Mouse (Mus musculus): ENCODE data around the gene Tuba1c.

DNA sequence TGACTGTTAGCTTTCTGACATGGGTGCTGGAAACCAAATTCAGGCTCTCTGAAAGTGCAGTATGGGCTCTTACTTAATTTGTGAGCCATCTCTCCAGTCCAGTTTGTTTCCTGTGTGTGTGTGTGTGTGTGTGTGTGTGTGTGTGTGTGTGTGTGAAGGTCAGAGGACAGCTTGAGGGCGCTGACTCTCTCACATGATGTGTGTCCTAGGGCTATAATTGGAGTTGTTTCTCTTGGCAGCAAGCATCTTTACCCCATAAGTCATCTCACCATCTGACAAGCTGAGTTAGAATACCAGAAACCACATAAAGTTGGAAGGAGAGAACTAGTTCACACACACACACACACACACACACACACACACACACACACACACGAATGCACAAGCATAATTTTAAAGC lies 18.8 kb upstream of the Tuba1c start:
- no peak for TF ChIP-seq CTCF (IDR thresholded peaks at IDR 0.05; ENCODE audit: low read depth)
- TF ChIP-seq EP300 (IDR thresholded peaks at IDR 0.05; ENCODE audit: low read depth) = 0 out of 2 replicates have a peak, but pooled peaks have one; percentile 23

Measured in heart, postnatal 0 days (tissue).